In the genomic region with DNA sequence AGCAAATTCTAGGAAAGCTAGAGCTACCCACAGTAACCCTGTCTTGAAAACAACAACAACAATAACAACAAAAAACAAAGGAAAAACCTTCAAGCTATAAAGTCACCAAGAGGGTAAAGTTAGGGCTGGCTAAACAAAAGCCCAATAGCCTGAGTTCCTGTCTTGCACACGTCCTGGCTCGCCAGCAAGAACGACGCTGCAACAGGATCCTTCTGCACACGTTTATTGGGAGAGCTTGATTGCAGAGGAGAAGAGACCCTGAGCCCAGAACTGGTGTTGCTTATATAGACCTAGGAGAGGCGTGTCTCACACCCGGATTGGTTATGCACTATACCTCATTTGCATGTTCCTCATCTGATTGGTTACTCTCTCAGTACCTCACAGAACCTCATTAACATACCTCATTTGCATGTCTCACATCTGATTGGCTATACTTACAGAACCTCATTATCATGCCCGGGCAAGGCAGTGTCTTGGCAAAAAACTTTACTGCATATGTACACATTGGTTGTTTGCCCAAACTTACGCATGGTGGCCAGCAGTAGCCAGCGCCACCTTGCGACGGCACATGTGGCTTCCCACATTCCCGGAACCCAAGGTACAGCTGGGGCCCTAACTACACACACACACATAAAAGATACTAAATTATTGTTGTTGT, we compare ENCODE assay signal across 6 mouse cellular contexts.
DNase-seq lines count a peak whose midpoint lies in the region; ATAC-seq and TF ChIP-seq lines count a peak whose summit lies in the region.
"Not testable (repeated sequence)": the region's sequence is repeated elsewhere in the genome, so short reads cannot be mapped to it uniquely, and the experiment has no call there.

No protein-coding gene starts in this region.

- peak overlapping the region; percentile 87 for H3K27ac ChIP-seq in ES-Bruce4 (ENCODE audit: insufficient read depth, low read length)
- peak overlapping the region; percentile 40 for H3K27ac ChIP-seq in ES-E14 (ENCODE audit: insufficient read depth, low read depth, low read length, poor library complexity, severe bottlenecking)
- peak overlapping the region; percentile 99; the same call in 1 of the 2 replicates for H3K27ac ChIP-seq in heart, embryonic 13.5 days (replicated peaks)
- H3K27ac ChIP-seq in heart, embryonic 16.5 days (ENCODE audit: low read length) = peak overlapping the region; percentile 39
- not testable (repeated sequence) for H3K27ac ChIP-seq in midbrain, embryonic 11.5 days (ENCODE audit: low read depth, low read length)

- H3K9me3 ChIP-seq in ES-Bruce4 (replicated peaks; ENCODE audit: control insufficient read depth, insufficient read depth, low read length, poor library complexity, severe bottlenecking) = peaks cover 15% of the 10 kb centered on the region
- H3K9me3 ChIP-seq in ES-E14 (ENCODE audit: control insufficient read depth, insufficient read depth, low read depth, low read length); heart, embryonic 13.5 days; heart, embryonic 16.5 days (replicated peaks; ENCODE audit: control insufficient read depth, low read length); midbrain, embryonic 11.5 days (ENCODE audit: control insufficient read depth, low read length): not testable (repeated sequence)

- ATAC-seq in heart, embryonic 13.5 days (ENCODE audit: extremely low read depth, insufficient number of reproducible peaks, low FRiP score, low TSS enrichment); heart, embryonic 16.5 days (replicated peaks; ENCODE audit: extremely low read depth, insufficient read depth, low FRiP score); midbrain, embryonic 11.5 days (ENCODE audit: low FRiP score): not testable (repeated sequence)

- not testable (repeated sequence) for H3K27me3 ChIP-seq in ES-Bruce4 (ENCODE audit: control insufficient read depth, insufficient read depth, low read length, poor library complexity, severe bottlenecking); heart, embryonic 13.5 days (replicated peaks); heart, embryonic 16.5 days (ENCODE audit: control insufficient read depth, insufficient read depth, low read length); midbrain, embryonic 11.5 days (ENCODE audit: control insufficient read depth, insufficient read depth, low read length)

- TF ChIP-seq POLR2A in ES-Bruce4 (IDR thresholded peaks at IDR 0.05; ENCODE audit: insufficient read depth, low read length) = not testable (repeated sequence)

- in situ Hi-C loops in ES-E14 (cut with MboI; ENCODE audit: low sequenced_read_pairs in 2 of 2, unreplicated experiment in 2 of 2) = not testable (repeated sequence)

- not testable (repeated sequence) for H3K4me2 ChIP-seq in heart, embryonic 13.5 days; heart, embryonic 16.5 days (ENCODE audit: low read depth, low read length); midbrain, embryonic 11.5 days

- H3K4me3 ChIP-seq in ES-Bruce4 (ENCODE audit: low read depth, low read length); ES-E14 (ENCODE audit: insufficient read depth in 1 of 2, low read depth in 1 of 2, low read length in 2 of 2, poor library complexity in 1 of 2, severe bottlenecking in 1 of 2); heart, embryonic 13.5 days; heart, embryonic 16.5 days (ENCODE audit: low read length); midbrain, embryonic 11.5 days (ENCODE audit: low read depth, low read length): not testable (repeated sequence)

- DNase-seq in ES-E14 (ENCODE audit: low read depth, low spot score) = not testable (repeated sequence)
- DNase-seq in ZHBTc4 (ENCODE audit: low read depth, low spot score) = peak; percentile 35
- DNase-seq in midbrain, embryonic 11.5 days (ENCODE audit: low spot score, missing footprints) = peak; percentile 77

- WGBS in heart, embryonic 13.5 days = 93% methylated on average over 13 of the region's 13 CpGs
- WGBS in heart, embryonic 16.5 days = 92% methylated on average over 13 of the region's 13 CpGs
- 94% methylated on average over 13 of the region's 13 CpGs for WGBS in midbrain, embryonic 11.5 days

- not testable (repeated sequence) for TF ChIP-seq EP300 in ES-Bruce4 (IDR thresholded peaks at IDR 0.05; ENCODE audit: insufficient read depth, low read depth, low read length)

- H3K36me3 ChIP-seq in ES-Bruce4 (ENCODE audit: control insufficient read depth, insufficient read depth, low read length, poor library complexity, severe bottlenecking); ES-E14 (ENCODE audit: control insufficient read depth, insufficient read depth, low read length, poor library complexity, severe bottlenecking); heart, embryonic 13.5 days; heart, embryonic 16.5 days (ENCODE audit: control insufficient read depth, insufficient read depth); midbrain, embryonic 11.5 days (ENCODE audit: control insufficient read depth, insufficient read depth, low read length): not testable (repeated sequence)

- not testable (repeated sequence) for H3K4me1 ChIP-seq in ES-Bruce4 (ENCODE audit: control insufficient read depth, insufficient read depth, low read length); ES-E14 (ENCODE audit: control insufficient read depth in 2 of 2, insufficient read depth in 2 of 2, low read length in 2 of 2, poor library complexity in 1 of 2)
- peaks cover 49% of the 10 kb centered on the region for H3K4me1 ChIP-seq in heart, embryonic 13.5 days
- H3K4me1 ChIP-seq in heart, embryonic 16.5 days (ENCODE audit: control insufficient read depth, insufficient read depth, low read length) = peaks cover 24% of the 10 kb centered on the region
- peaks cover 24% of the 10 kb centered on the region for H3K4me1 ChIP-seq in midbrain, embryonic 11.5 days (ENCODE audit: control insufficient read depth, insufficient read depth, low read length)

- TF ChIP-seq CTCF in ES-Bruce4 (IDR thresholded peaks at IDR 0.05; ENCODE audit: low read depth, low read length) = peak; percentile 10

- H3K9ac ChIP-seq in ES-Bruce4 (ENCODE audit: low read depth, poor library complexity, severe bottlenecking); ES-E14 (ENCODE audit: insufficient read depth, low read depth, low read length, poor library complexity, severe bottlenecking); heart, embryonic 13.5 days; heart, embryonic 16.5 days (ENCODE audit: low read length); midbrain, embryonic 11.5 days (ENCODE audit: low read length): not testable (repeated sequence)
